8 mouse cellular contexts compared by ENCODE assay signal in genomic region chr12:35981732-35982360, GRCm38 (mm10). TPM values are rescaled to one million over a fixed set of nuclear protein-coding genes. Genes with fewer than 3 reads are reported as not detected.
DNase-seq lines count a peak whose midpoint lies in the region; ATAC-seq and TF ChIP-seq lines count a peak whose summit lies in the region.

No protein-coding gene starts in this region.

- H3K27ac ChIP-seq in ES-E14 (ENCODE audit: insufficient read depth, low read depth, low read length, poor library complexity, severe bottlenecking) = no peak overlapping the region
- no peak overlapping the region for H3K27ac ChIP-seq in embryonic facial prominence, embryonic 12.5 days
- H3K27ac ChIP-seq in liver, embryonic 16.5 days (ENCODE audit: low read length) = no peak overlapping the region
- peak overlapping the region; percentile 46 for H3K27ac ChIP-seq in neural tube, embryonic 13.5 days (replicated peaks)

- no peak overlapping the region for H3K4me2 ChIP-seq in embryonic facial prominence, embryonic 12.5 days (replicated peaks)
- H3K4me2 ChIP-seq in liver, embryonic 16.5 days (ENCODE audit: low read depth, low read length) = no peak overlapping the region
- no peak overlapping the region for H3K4me2 ChIP-seq in neural tube, embryonic 13.5 days

- no peak overlapping the region for H3K9ac ChIP-seq in ES-E14 (ENCODE audit: insufficient read depth, low read depth, low read length, poor library complexity, severe bottlenecking)
- H3K9ac ChIP-seq in embryonic facial prominence, embryonic 12.5 days = no peak overlapping the region
- no peak overlapping the region for H3K9ac ChIP-seq in liver, embryonic 16.5 days (ENCODE audit: low read depth, low read length)
- no peak overlapping the region for H3K9ac ChIP-seq in neural tube, embryonic 13.5 days

- no peak overlapping the region for H3K4me3 ChIP-seq in ES-E14 (ENCODE audit: insufficient read depth in 1 of 2, low read depth in 1 of 2, low read length in 2 of 2, poor library complexity in 1 of 2, severe bottlenecking in 1 of 2)
- H3K4me3 ChIP-seq in embryonic facial prominence, embryonic 12.5 days = no peak overlapping the region
- no peak overlapping the region for H3K4me3 ChIP-seq in liver, embryonic 16.5 days (ENCODE audit: low read depth, low read length)
- H3K4me3 ChIP-seq in neural tube, embryonic 13.5 days = no peak overlapping the region

- in situ Hi-C loops in ES-E14 (cut with MboI; ENCODE audit: low sequenced_read_pairs in 2 of 2, unreplicated experiment in 2 of 2) = no loop called here

- 55% methylated on average over 6 of the region's 6 CpGs for WGBS in embryonic facial prominence, embryonic 12.5 days
- 20% methylated on average over 6 of the region's 6 CpGs for WGBS in liver, embryonic 16.5 days (ENCODE audit: insufficient replicate concordance)
- 40% methylated on average over 6 of the region's 6 CpGs for WGBS in neural tube, embryonic 13.5 days

- H3K27me3 ChIP-seq in embryonic facial prominence, embryonic 12.5 days = no peaks in the 10 kb centered on the region
- no peaks in the 10 kb centered on the region for H3K27me3 ChIP-seq in liver, embryonic 16.5 days (ENCODE audit: control insufficient read depth, insufficient read depth, low read depth, low read length)
- H3K27me3 ChIP-seq in neural tube, embryonic 13.5 days = no peaks in the 10 kb centered on the region

- ATAC-seq in embryonic facial prominence, embryonic 12.5 days (ENCODE audit: insufficient number of reproducible peaks, insufficient read depth, low FRiP score, low TSS enrichment) = 0 out of 2 replicates have a peak, but pooled peaks have one; percentile 64
- ATAC-seq in hematopoietic stem cell, adult 5-6 weeks (replicated peaks in 1 of 2; ENCODE audit: insufficient read depth in 1 of 2, low FRiP score in 2 of 2, low TSS enrichment in 1 of 2, low read depth in 1 of 2, poor library complexity in 2 of 2, severe bottlenecking in 2 of 2) = peak; percentile 84 to 86
- ATAC-seq in liver, embryonic 16.5 days (ENCODE audit: low read depth) = peak; percentile 76
- peak; percentile 90 for ATAC-seq in neural tube, embryonic 13.5 days (ENCODE audit: low read depth)
- ATAC-seq in frontal cortex, adult (ENCODE audit: low TSS enrichment) = no peak
- no peak for ATAC-seq in activated CD4-positive, CD25-positive, alpha-beta regulatory T cell, adult 4 months

- H3K9me3 ChIP-seq in ES-E14 (ENCODE audit: control insufficient read depth, insufficient read depth, low read depth, low read length) = no peaks in the 10 kb centered on the region
- H3K9me3 ChIP-seq in embryonic facial prominence, embryonic 12.5 days = no peaks in the 10 kb centered on the region
- no peaks in the 10 kb centered on the region for H3K9me3 ChIP-seq in liver, embryonic 16.5 days (replicated peaks; ENCODE audit: control insufficient read depth, low read length)
- H3K9me3 ChIP-seq in neural tube, embryonic 13.5 days = no peaks in the 10 kb centered on the region

- H3K4me1 ChIP-seq in ES-E14 (ENCODE audit: control insufficient read depth in 2 of 2, insufficient read depth in 2 of 2, low read length in 2 of 2, poor library complexity in 1 of 2) = peaks cover 0 to 2% of the 10 kb centered on the region in 2 experiments; a peak in 1 of 4 replicates
- peaks cover 5% of the 10 kb centered on the region; the same call in 1 of the 2 replicates for H3K4me1 ChIP-seq in embryonic facial prominence, embryonic 12.5 days
- no peaks in the 10 kb centered on the region; the same call in none of the 2 replicates for H3K4me1 ChIP-seq in liver, embryonic 16.5 days (ENCODE audit: control insufficient read depth, low read depth, low read length)
- H3K4me1 ChIP-seq in neural tube, embryonic 13.5 days (replicated peaks) = peaks cover 15% of the 10 kb centered on the region

- H3K36me3 ChIP-seq in ES-E14 (ENCODE audit: control insufficient read depth, insufficient read depth, low read length, poor library complexity, severe bottlenecking) = no peaks in the 10 kb centered on the region
- no peaks in the 10 kb centered on the region for H3K36me3 ChIP-seq in embryonic facial prominence, embryonic 12.5 days
- no peaks in the 10 kb centered on the region for H3K36me3 ChIP-seq in liver, embryonic 16.5 days (ENCODE audit: control insufficient read depth, insufficient read depth)
- H3K36me3 ChIP-seq in neural tube, embryonic 13.5 days = no peaks in the 10 kb centered on the region

- DNase-seq in ES-E14 (ENCODE audit: low read depth, low spot score) = peak; percentile 47
- no peak for DNase-seq in cerebellum, adult 9-11 months

TF ChIP-seq in ES-E14, 5 proteins besides CTCF, POLR2A, EP300 and RAD21:
- TF ChIP-seq HCFC1 (IDR thresholded peaks at IDR 0.05; ENCODE audit: borderline replicate concordance, insufficient read depth, low read length) = no peak
- no peak for TF ChIP-seq ZNF384 (IDR thresholded peaks at IDR 0.05; ENCODE audit: low read depth, low read length)
- no peak for TF ChIP-seq CHD2 (IDR thresholded peaks at IDR 0.05; ENCODE audit: low read depth, low read length)
- TF ChIP-seq ZC3H11A (IDR thresholded peaks at IDR 0.05; ENCODE audit: borderline replicate concordance, low read depth, low read length) = no peak
- no peak for TF ChIP-seq MAFK (IDR thresholded peaks at IDR 0.05; ENCODE audit: insufficient read depth, low read depth, low read length)

RNA-seq across cellular contexts. Expression of gene Agr2, which starts 10.9 kb away (rescaled TPM):
- not detected in 2 replicates for total RNA-seq in ES-E14 (2012; rRNA removed)
- polyA plus RNA-seq in embryonic facial prominence, embryonic 12.5 days (2016; fragmentation: Nextera tagmentation; extraction: Ambion mirVana) = 0.28 and 0.41 TPM in 2 replicates
- total RNA-seq in hematopoietic stem cell, adult 5-6 weeks (2017) = not detected in 2 replicates
- polyA plus RNA-seq in liver, embryonic 16.5 days (2015; fragmentation: Nextera tagmentation; extraction: Ambion mirVana) = 2.8 TPM in 1 of 2 replicates, not detected in the other
- polyA plus RNA-seq in neural tube, embryonic 13.5 days (2015; fragmentation: Nextera tagmentation; extraction: Ambion mirVana) = 0.40 TPM in 1 of 2 replicates, not detected in the other
- polyA plus RNA-seq in activated CD4-positive, CD25-positive, alpha-beta regulatory T cell, adult 4 months (2017; shearing (Covaris generic)) = not detected

RNA-seq across cellular contexts. Expression of gene Agr3, which starts 56.4 kb away (rescaled TPM):
- not detected in 2 replicates for total RNA-seq in ES-E14 (2012; rRNA removed)
- polyA plus RNA-seq in embryonic facial prominence, embryonic 12.5 days (2016; fragmentation: Nextera tagmentation; extraction: Ambion mirVana) = 0.76 and 1.9 TPM in 2 replicates
- total RNA-seq in hematopoietic stem cell, adult 5-6 weeks (2017) = not detected in 2 replicates
- not detected in 2 replicates for polyA plus RNA-seq in liver, embryonic 16.5 days (2015; fragmentation: Nextera tagmentation; extraction: Ambion mirVana)
- polyA plus RNA-seq in neural tube, embryonic 13.5 days (2015; fragmentation: Nextera tagmentation; extraction: Ambion mirVana) = not detected in 2 replicates
- not detected for polyA plus RNA-seq in activated CD4-positive, CD25-positive, alpha-beta regulatory T cell, adult 4 months (2017; shearing (Covaris generic))

Comparison
In these comparisons a context has a peak if more than half of its experiments do, and no peak if none do; other contexts are left out.
1. ATAC-seq: peak in embryonic facial prominence, embryonic 12.5 days (single experiment), hematopoietic stem cell, adult 5-6 weeks (2 of 2), liver, embryonic 16.5 days (single experiment) and neural tube, embryonic 13.5 days (single experiment); none in frontal cortex, adult (single experiment) and activated CD4-positive, CD25-positive, alpha-beta regulatory T cell, adult 4 months (single experiment).